Mouse (Mus musculus): ENCODE results near the gene Esr1.
"Not testable (repeated sequence)": the region's sequence is repeated elsewhere in the genome, so short reads cannot be mapped to it uniquely, and the experiment has no call there.

Esr1 gene

GRCm38 (mm10) chr10:4694336-4694865, 83.0 kb downstream of the Esr1 start:
- no peak for DNase-seq (ENCODE audit: low read depth)

GRCm38 (mm10) chr10:4709915-4710314, 98.5 kb downstream of the Esr1 start:
- DNase-seq (ENCODE audit: low read depth) = no peak

- DNase-seq (ENCODE audit: low read depth) = no peak
Measured at GRCm38 (mm10) chr10:4711434-4711833, 100.0 kb downstream of the Esr1 start.

- no peak for DNase-seq (ENCODE audit: low read depth)
Measured at GRCm38 (mm10) chr10:4712061-4712908, 100.9 kb downstream of the Esr1 start.

GRCm38 (mm10) chr10:4713398-4713797, 102.0 kb downstream of the Esr1 start:
- DNase-seq (ENCODE audit: low read depth) = no peak

GRCm38 (mm10) chr10:4724851-4725250, 113.5 kb downstream of the Esr1 start:
- no peak for DNase-seq (ENCODE audit: low read depth)

GRCm38 (mm10) chr10:4726141-4726540, 114.7 kb downstream of the Esr1 start:
- DNase-seq (ENCODE audit: low read depth) = no peak

- DNase-seq (ENCODE audit: low read depth) = no peak
Measured at GRCm38 (mm10) chr10:4732328-4732727, 120.9 kb downstream of the Esr1 start.

- DNase-seq (ENCODE audit: low read depth) = no peak
Measured at GRCm38 (mm10) chr10:4733987-4734386, 122.6 kb downstream of the Esr1 start.

- DNase-seq (ENCODE audit: low read depth) = no peak
Measured at GRCm38 (mm10) chr10:4734942-4735341, 123.5 kb downstream of the Esr1 start.

- no peak for DNase-seq (ENCODE audit: low read depth)
Measured at GRCm38 (mm10) chr10:4738311-4738710, 126.9 kb downstream of the Esr1 start.

GRCm38 (mm10) chr10:4751091-4751490, 139.7 kb downstream of the Esr1 start:
- DNase-seq (ENCODE audit: low read depth) = not testable (repeated sequence)

- DNase-seq (ENCODE audit: low read depth) = no peak
Measured at GRCm38 (mm10) chr10:4752977-4753376, 141.6 kb downstream of the Esr1 start.

- DNase-seq (ENCODE audit: low read depth) = no peak
Measured at GRCm38 (mm10) chr10:4775541-4775940, 164.1 kb downstream of the Esr1 start.

- no peak for DNase-seq (ENCODE audit: low read depth)
Measured at GRCm38 (mm10) chr10:4776007-4776713, 164.8 kb downstream of the Esr1 start.

- DNase-seq (ENCODE audit: low read depth) = no peak
Measured at GRCm38 (mm10) chr10:4776714-4777090, 165.3 kb downstream of the Esr1 start.

- no peak for DNase-seq (ENCODE audit: low read depth)
Measured at GRCm38 (mm10) chr10:4777996-4778395, 166.6 kb downstream of the Esr1 start.

GRCm38 (mm10) chr10:4780926-4781325, 169.5 kb downstream of the Esr1 start:
- DNase-seq (ENCODE audit: low read depth) = no peak

GRCm38 (mm10) chr10:4787003-4787628, 175.7 kb downstream of the Esr1 start:
- DNase-seq (ENCODE audit: low read depth) = no peak

GRCm38 (mm10) chr10:4798268-4798808, 186.9 kb downstream of the Esr1 start:
- DNase-seq (ENCODE audit: low read depth) = no peak

- DNase-seq (ENCODE audit: low read depth) = no peak
Measured at GRCm38 (mm10) chr10:4824366-4824765, 213.0 kb downstream of the Esr1 start.

GRCm38 (mm10) chr10:4830592-4830991, 219.2 kb downstream of the Esr1 start:
- DNase-seq (ENCODE audit: low read depth) = no peak
